Mouse (Mus musculus) heart, embryonic 13.5 days (tissue): ENCODE measurements around the gene Dedd2. TPM values are rescaled to one million over a fixed set of nuclear protein-coding genes. Genes with fewer than 3 reads are reported as not detected.
A peak's percentile ranks its signal among the peaks of the same experiment; 100 is the strongest.

Experiments used
- ATAC-seq: fragments of 200-750 bp; cut with Nextera tagmentation; 2 replicates; pipeline ENCODE4 v1.8.0; 2017; ENCODE audit warnings: moderate TSS enrichment; ENCODE audit not compliant: insufficient number of reproducible peaks, low FRiP score, low TSS enrichment; ENCODE audit errors: extremely low read depth
- H3K27ac ChIP-seq: fragments of 300-500 bp; sonication (generic); replicated peaks from 2 replicates; pipeline ENCODE4 v1.5.1; 2015; ENCODE audit warnings: moderate library complexity, mild to moderate bottlenecking, inconsistent platforms
- H3K27me3 ChIP-seq: fragments of 300-500 bp; sonication (generic); replicated peaks from 2 replicates; pipeline ENCODE4 v1.6.1; 2015; ENCODE audit warnings: mild to moderate bottlenecking, inconsistent platforms
- H3K36me3 ChIP-seq: fragments of 300-500 bp; sonication (generic); 2 replicates; pipeline ENCODE4 v1.6.1; 2015; ENCODE audit warnings: mild to moderate bottlenecking, inconsistent platforms
- H3K4me1 ChIP-seq: fragments of 300-500 bp; sonication (generic); 2 replicates; pipeline ENCODE4 v1.6.1; 2015; ENCODE audit warnings: inconsistent platforms
- H3K4me2 ChIP-seq: fragments of 300-500 bp; sonication (generic); 2 replicates; pipeline ENCODE4 v1.6.1; 2015; ENCODE audit warnings: inconsistent platforms, mild to moderate bottlenecking, moderate library complexity
- H3K4me3 ChIP-seq: fragments of 300-500 bp; sonication (generic); 2 replicates; pipeline ENCODE4 v1.5.1; 2015; ENCODE audit warnings: moderate library complexity, mild to moderate bottlenecking, inconsistent platforms
- H3K9ac ChIP-seq: fragments of 300-500 bp; sonication (generic); 2 replicates; pipeline ENCODE4 v1.6.1; 2015; ENCODE audit warnings: inconsistent platforms, mild to moderate bottlenecking, moderate library complexity
- H3K9me3 ChIP-seq: fragments of 300-500 bp; sonication (generic); 2 replicates; pipeline ENCODE4 v1.6.1; 2016; ENCODE audit warnings: inconsistent platforms
- WGBS: fragments of 180-500 bp; shearing (Covaris S2); methylation state at CpG from one replicate; pipeline ENCODE4 v1.1.7; 2015; ENCODE audit warnings: mixed read lengths; 5-methylcytosine and 5-hydroxymethylcytosine counted together
- polyA plus RNA-seq: library from polyadenylated mRNA; unstranded; fragments of >200 nt; fragmentation: Nextera tagmentation; extraction: Ambion mirVana; gene quantifications from 2 replicates; pipeline ENCODE4 v1.2.1, GENCODE M21; 2015

Dedd2 gene
- polyA plus RNA-seq, 1 experiment from 2014 or later = 5.3 TPM

- Histone ChIP-seq H3K4me1 (peaks cover 74% of the 10 kb centered on the region), H3K4me3 (no peak overlapping the region), H3K9ac (peak overlapping the region; percentile 45; the same call in 1 of the 2 replicates), H3K9me3 (no peaks in the 10 kb centered on the region), H3K27me3 (no peaks in the 10 kb centered on the region), H3K4me2 (no peak overlapping the region), H3K27ac (peak overlapping the region; percentile 100), H3K36me3 (peaks cover 59% of the 10 kb centered on the region)
- no peak for ATAC-seq
- 87% methylated on average over 30 of the region's 30 CpGs for WGBS
Observed at GRCm38 (mm10) chr7:25244562-25245369, 24.4 kb upstream of the Dedd2 start.

- Histone ChIP-seq H3K9ac (peak overlapping the region; percentile 56), H3K4me3 (no peak overlapping the region), H3K4me2 (no peak overlapping the region), H3K36me3 (peaks cover 59% of the 10 kb centered on the region), H3K4me1 (peaks cover 81% of the 10 kb centered on the region), H3K9me3 (no peaks in the 10 kb centered on the region), H3K27me3 (no peaks in the 10 kb centered on the region), H3K27ac (no peak overlapping the region; the same call in 1 of the 2 replicates)
- no peak for ATAC-seq
- WGBS = 89% methylated on average over 4 of the region's 4 CpGs
Observed at GRCm38 (mm10) chr7:25243361-25243760, 22.9 kb upstream of the Dedd2 start.

- no peak for ATAC-seq
- H3K36me3 ChIP-seq = peaks cover 57% of the 10 kb centered on the region
- 19% methylated on average over 2 of the region's 2 CpGs for WGBS
- peak overlapping the region; percentile 41; the same call in 1 of the 2 replicates for H3K9ac ChIP-seq
- H3K9me3 ChIP-seq = no peaks in the 10 kb centered on the region
- H3K4me3 ChIP-seq = no peak overlapping the region
- H3K27me3 ChIP-seq = no peaks in the 10 kb centered on the region
- H3K27ac ChIP-seq = peak overlapping the region; percentile 70
- peaks cover 70% of the 10 kb centered on the region for H3K4me1 ChIP-seq
- no peak overlapping the region for H3K4me2 ChIP-seq
Observed at GRCm38 (mm10) chr7:25241062-25241461, 20.6 kb upstream of the Dedd2 start.

- H3K4me1 ChIP-seq = peaks cover 70% of the 10 kb centered on the region
- H3K36me3 ChIP-seq = peaks cover 52% of the 10 kb centered on the region
- no peak overlapping the region for H3K4me3 ChIP-seq
- no peaks in the 10 kb centered on the region for H3K27me3 ChIP-seq
- 56% methylated on average over 7 of the region's 7 CpGs for whole genome bisulfite sequencing
- H3K9ac ChIP-seq = peak overlapping the region; percentile 8; the same call in 1 of the 2 replicates
- H3K27ac ChIP-seq = peak overlapping the region; percentile 70
- ATAC-seq = no peak
- no peak overlapping the region for H3K4me2 ChIP-seq
- no peaks in the 10 kb centered on the region for H3K9me3 ChIP-seq
Observed at GRCm38 (mm10) chr7:25240631-25241030, 20.2 kb upstream of the Dedd2 start.

GRCm38 (mm10) chr7:25238829-25239623 is 18.6 kb upstream of the Dedd2 start:
- Histone ChIP-seq H3K4me3 (peak overlapping the region; percentile 79), H3K9ac (peak overlapping the region; percentile 73), H3K27ac (peak overlapping the region; percentile 86), H3K4me2 (peak overlapping the region; percentile 86), H3K9me3 (no peaks in the 10 kb centered on the region), H3K27me3 (no peaks in the 10 kb centered on the region), H3K36me3 (peaks cover 51% of the 10 kb centered on the region), H3K4me1 (peaks cover 63% of the 10 kb centered on the region)
- ATAC-seq = peak; percentile 16
- 2% methylated on average over 30 of the region's 30 CpGs for WGBS

GRCm38 (mm10) chr7:25238015-25238706 is 17.7 kb upstream of the Dedd2 start:
- Histone ChIP-seq H3K27ac (peak overlapping the region; percentile 86), H3K36me3 (peaks cover 51% of the 10 kb centered on the region), H3K27me3 (no peaks in the 10 kb centered on the region), H3K9ac (peak overlapping the region; percentile 73), H3K4me1 (peaks cover 55% of the 10 kb centered on the region), H3K4me3 (peak overlapping the region; percentile 79), H3K9me3 (no peaks in the 10 kb centered on the region), H3K4me2 (peak overlapping the region; percentile 86)
- 0% methylated on average over 23 of the region's 23 CpGs for WGBS
- ATAC-seq = peak; percentile 81

GRCm38 (mm10) chr7:25237249-25238014 is 17.0 kb upstream of the Dedd2 start, which contains the start of gene Gsk3a:
TSS of gene Gsk3a (minus strand) at chr7:25237851.
- ATAC-seq = peak; percentile 82
- Histone ChIP-seq H3K27me3 (no peaks in the 10 kb centered on the region), H3K27ac (peak within 1 kb of the TSS; percentile 86), H3K4me2 (peak within 1 kb of the TSS; percentile 86), H3K4me3 (peak within 1 kb of the TSS; percentile 79), H3K4me1 (peaks cover 52% of the 10 kb centered on the region), H3K9ac (peak within 1 kb of the TSS; percentile 97), H3K36me3 (peaks cover 51% of the 10 kb centered on the region), H3K9me3 (no peaks in the 10 kb centered on the region)
- WGBS = under 1% methylated on average over 65 of the region's 76 CpGs

- no peaks in the 10 kb centered on the region for H3K9me3 ChIP-seq
- ATAC-seq = no peak
- H3K4me2 ChIP-seq = 0 out of 2 replicates have a peak overlapping the region, but pooled peaks have one; percentile 86
- H3K4me1 ChIP-seq = peaks cover 41% of the 10 kb centered on the region
- H3K27me3 ChIP-seq = no peaks in the 10 kb centered on the region
- peak overlapping the region; percentile 79; the same call in 1 of the 2 replicates for H3K4me3 ChIP-seq
- peak overlapping the region; percentile 97; the same call in 1 of the 2 replicates for H3K9ac ChIP-seq
- WGBS = 92% methylated on average over 5 of the region's 5 CpGs
- H3K36me3 ChIP-seq = peaks cover 52% of the 10 kb centered on the region
- H3K27ac ChIP-seq = no peak overlapping the region
Observed at GRCm38 (mm10) chr7:25235526-25235925, 15.1 kb upstream of the Dedd2 start.

- no peak overlapping the region for H3K4me3 ChIP-seq
- H3K4me2 ChIP-seq = no peak overlapping the region
- WGBS = 68% methylated on average over 2 of the region's 2 CpGs
- H3K9ac ChIP-seq = no peak overlapping the region
- no peaks in the 10 kb centered on the region for H3K27me3 ChIP-seq
- no peak for ATAC-seq
- peaks cover 74% of the 10 kb centered on the region for H3K36me3 ChIP-seq
- H3K4me1 ChIP-seq = peaks cover 23% of the 10 kb centered on the region
- H3K9me3 ChIP-seq = no peaks in the 10 kb centered on the region
- no peak overlapping the region for H3K27ac ChIP-seq
Observed at GRCm38 (mm10) chr7:25233061-25233460, 12.6 kb upstream of the Dedd2 start.

GRCm38 (mm10) chr7:25232101-25232648 is 11.8 kb upstream of the Dedd2 start:
- Histone ChIP-seq H3K4me3 (no peak overlapping the region), H3K4me1 (peaks cover 23% of the 10 kb centered on the region), H3K36me3 (peaks cover 83% of the 10 kb centered on the region), H3K4me2 (no peak overlapping the region), H3K27me3 (no peaks in the 10 kb centered on the region), H3K27ac (no peak overlapping the region), H3K9ac (no peak overlapping the region), H3K9me3 (no peaks in the 10 kb centered on the region)
- ATAC-seq = no peak
- WGBS = 61% methylated on average over 5 of the region's 5 CpGs
